Mouse (Mus musculus) lung, adult 18-20 months (tissue): ENCODE data around the gene Ankrd33b.

Source experiments
- DNase-seq, 2 experiments: peaks; one replicate each; pipeline ENCODE4 v3.0.0; 2022; ENCODE audit warnings: mixed read lengths in 2 of 2

Gene Ankrd33b

DNA sequence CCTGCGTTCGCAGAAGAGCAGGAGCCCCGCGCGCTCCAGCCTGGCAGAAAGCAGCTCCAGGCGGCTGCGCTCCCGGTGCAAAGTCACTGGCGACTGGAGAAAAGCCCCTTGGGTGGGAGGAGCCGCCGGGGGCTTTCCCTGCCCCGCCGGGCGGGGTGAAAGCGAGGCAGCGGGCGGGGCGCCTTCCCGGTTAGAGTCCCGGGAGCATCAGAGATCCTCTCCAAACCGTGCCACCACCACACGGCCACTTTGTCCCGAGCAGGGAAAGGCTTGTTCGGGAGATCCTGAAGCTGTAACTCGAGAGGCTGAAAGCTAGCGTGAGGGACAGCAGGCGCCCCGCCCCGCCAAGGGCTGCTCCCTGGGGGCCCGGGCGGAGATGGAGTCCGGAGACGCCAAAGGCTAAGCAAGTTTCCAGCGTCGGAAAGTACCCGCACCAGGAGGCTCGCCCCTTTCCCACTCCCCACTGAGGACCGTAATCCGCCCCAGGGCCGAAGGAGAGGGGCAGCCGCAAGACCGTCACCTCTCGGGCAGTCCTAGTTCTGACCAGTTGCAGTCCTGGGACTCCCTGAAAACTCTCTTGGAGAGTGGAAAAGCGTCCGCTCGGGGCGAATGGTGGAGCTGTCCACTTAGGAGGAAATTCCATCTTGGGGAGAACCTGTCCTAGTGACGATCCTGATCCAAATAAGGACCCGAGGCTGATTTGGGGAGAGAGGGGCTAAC lies at the start of gene Ankrd33b:
Gene Ankrd33b (minus strand): TSS at position 246 of the 720 bp plus-strand sequence.
- DNase-seq = peak; percentile 81 to 83

DNA sequence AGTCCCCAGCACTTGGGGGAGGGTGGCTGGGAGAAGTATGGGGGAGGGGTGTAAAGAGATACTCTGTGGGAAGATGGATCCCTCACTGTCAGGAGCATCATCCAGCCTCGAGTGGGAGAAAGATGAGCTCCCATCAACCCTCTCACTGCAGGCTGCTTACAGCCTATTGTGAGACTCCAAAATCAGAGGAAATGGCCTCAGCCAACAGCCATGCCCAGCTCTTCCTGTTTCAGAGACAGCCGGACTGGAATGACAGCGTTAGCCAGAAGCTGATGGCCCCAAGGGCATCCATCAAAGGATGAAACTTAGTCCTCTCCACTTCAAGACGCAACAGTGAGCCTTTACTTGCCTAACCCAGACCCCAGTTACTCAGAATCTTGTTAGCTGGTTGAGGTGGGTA lies 47.7 kb upstream of the Ankrd33b start:
- peak; percentile 55 to 70 for DNase-seq

- DNase-seq = no peak
Measured at GRCm38 (mm10) chr15:31414179-31414898, 46.8 kb upstream of the Ankrd33b start.

GRCm38 (mm10) chr15:31413662-31414061 lies 46.1 kb upstream of the Ankrd33b start:
- DNase-seq = no peak

DNA sequence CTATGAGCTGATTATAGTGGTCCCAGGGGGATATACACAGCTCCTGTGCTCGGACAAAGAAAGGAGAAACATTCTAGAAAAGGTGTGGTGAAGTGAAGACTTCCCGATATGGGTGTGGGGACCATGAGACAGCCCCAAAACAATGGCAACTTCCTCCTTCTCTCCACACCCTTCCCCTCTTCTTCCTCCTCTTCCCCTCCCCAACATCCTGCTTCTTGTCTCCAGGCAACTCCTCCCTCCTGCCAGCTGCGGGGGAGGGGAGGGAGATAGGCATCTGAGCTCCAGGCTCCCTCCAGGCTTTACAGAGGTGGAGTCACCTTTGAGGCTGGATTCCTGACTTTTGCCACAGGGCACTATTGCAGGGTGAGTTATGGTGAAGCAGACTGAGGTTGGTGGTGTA lies 45.4 kb upstream of the Ankrd33b start:
- DNase-seq = peak; percentile 59 to 69

DNA sequence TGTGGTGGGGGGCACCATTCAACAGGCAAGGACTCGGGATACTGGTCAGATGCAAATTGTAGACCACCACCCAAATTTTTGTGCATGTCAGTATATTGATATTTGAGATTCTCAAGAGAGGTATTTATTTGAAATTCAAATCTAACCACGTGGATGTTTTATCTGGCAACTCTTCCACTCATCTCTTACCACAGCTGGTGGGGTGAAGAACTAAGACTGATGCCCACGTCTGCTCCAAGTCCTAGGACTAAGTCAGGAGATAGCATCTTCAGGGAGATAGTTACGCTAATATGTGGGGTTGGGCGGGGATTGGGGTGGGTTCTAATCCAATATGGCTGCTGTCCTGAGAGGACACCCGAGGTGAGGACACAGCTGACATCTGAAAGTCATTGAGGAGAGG lies 44.9 kb upstream of the Ankrd33b start:
- no peak for DNase-seq

GRCm38 (mm10) chr15:31407490-31407889 lies 40.0 kb upstream of the Ankrd33b start:
- no peak for DNase-seq

DNA sequence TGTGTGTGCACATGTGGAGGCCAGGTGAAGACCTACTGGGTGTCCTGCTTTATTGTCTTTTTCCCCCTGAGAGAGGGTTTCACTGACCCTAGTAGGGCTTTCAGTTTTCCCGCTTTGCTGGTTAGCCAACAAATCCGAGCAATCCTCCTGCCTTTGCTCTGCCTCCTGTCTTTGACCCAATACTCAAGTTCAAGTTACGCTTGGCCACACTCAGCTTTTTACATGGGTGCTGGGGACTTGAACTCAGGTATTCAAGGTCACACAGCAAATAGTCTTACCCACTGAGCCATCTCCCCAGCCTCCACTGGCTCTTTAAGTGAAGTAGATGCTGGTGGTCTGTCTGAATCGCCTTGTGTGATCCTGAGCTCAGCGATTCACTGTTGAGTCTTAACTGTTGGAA lies 39.4 kb upstream of the Ankrd33b start:
- DNase-seq = no peak

DNA sequence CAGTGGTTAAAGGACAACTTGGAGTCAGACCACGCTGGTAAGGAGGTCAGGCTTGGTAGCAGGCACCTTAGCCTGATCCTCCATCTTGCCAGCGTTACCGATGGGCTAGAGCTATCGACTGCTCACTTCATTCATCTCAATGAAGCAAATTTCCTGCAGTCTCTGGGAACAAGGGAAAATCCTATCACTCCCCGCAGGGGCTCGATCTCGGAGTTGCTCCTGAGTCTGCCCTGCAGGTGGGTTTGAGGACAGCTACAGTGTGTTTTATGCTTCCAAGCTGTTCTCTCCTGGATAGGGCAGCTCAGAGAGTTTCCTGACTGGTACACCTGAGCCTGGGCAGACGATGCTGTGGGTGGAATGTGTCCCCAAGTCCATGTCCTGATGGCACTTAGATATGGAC lies 36.8 kb upstream of the Ankrd33b start:
- DNase-seq = no peak

DNA sequence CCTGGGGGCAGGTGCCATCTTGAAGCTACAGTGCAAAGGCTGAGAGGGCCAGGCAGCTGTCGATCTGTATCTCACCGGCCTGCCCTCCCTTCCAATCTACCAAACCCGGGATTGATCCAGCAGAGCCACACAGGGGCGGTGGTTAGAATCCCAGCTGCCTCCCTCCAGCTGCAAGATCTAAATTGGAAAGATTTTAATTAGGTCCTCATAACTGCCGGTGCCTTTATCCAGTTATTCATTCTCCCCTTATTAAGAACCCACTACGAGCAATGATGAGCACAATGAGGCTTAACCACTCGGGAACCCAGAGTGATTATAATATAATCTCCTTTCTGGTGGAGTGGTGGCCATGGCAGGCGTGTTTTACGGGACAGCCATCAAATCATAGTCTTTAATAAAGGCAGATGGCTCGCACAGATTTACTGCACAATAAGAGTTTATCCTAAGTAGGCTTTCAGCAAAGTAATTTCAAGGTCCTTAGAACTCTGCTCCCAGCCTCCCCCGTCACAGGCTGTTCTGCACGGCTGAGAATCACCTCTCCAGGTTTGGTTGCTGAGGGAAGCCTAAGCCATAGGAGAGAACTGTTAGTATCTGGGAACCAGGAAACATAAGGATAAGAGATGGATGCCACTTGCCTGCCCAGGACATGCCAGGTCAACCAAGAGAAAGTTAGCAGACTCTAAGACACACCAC lies 34.8 kb upstream of the Ankrd33b start:
- DNase-seq = no peak

DNA sequence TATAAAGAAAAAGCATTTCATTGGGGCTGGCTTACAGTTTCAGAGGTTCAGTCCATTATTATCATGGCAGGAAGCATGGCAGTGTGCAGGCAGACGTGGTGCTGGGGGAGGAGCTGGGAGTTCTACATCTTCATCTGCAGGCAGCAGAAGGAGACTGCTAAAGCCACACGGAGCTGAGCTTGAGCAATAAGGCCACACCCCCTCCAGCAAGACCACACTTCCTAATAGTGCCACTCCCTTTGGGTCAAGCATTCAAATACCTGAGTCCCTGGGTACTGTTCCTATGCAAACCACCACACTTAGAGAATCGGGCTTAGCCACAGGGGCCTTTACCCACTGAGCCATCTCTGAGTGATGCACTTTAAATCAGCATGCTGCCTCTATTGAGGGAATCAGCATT lies 33.4 kb upstream of the Ankrd33b start:
- peak in 1 of 2 experiments; percentile 26 for DNase-seq

DNA sequence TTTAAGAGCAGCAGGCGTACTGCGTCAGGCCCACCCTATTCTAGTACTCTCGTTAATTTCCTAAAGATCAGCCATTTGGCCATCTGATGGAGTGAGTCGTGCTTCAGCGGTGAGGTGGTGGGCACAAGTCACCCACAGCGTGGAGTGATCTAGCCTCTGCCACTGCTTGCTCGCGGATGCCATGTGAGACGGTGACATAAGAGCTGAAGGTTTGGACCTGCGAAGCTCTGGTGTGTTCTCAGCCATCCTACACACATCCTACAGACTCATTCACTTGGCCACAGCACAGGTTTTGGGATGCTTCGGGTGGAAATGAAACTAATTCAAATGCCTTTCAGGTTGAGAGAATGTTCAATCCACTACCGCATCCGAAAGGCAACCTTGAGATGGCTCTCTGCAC lies 31.2 kb upstream of the Ankrd33b start:
- DNase-seq = no peak

GRCm38 (mm10) chr15:31397379-31397778 lies 29.9 kb upstream of the Ankrd33b start:
- no peak for DNase-seq

DNA sequence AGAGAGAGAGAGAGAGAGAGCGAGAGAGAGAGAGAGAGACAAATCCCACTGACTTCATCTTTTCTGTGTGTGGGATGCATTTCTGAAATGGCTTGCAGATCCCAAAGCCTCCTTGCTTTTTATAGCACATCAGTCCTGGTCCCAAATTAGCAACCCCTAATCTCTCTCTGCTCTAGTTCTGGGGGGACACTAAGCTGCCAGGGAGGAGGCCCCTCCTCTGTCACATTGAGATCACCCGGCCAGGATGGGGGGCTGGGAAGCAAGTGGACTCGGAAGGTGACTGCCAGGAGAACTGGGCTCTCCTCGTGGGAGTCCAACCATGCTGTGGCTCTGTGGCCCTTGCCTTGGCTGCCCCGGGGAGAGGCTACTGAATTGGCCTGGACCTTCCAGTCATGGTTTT lies 29.2 kb upstream of the Ankrd33b start:
- no peak for DNase-seq

GRCm38 (mm10) chr15:31395986-31396385 lies 28.5 kb upstream of the Ankrd33b start:
- no peak for DNase-seq

DNA sequence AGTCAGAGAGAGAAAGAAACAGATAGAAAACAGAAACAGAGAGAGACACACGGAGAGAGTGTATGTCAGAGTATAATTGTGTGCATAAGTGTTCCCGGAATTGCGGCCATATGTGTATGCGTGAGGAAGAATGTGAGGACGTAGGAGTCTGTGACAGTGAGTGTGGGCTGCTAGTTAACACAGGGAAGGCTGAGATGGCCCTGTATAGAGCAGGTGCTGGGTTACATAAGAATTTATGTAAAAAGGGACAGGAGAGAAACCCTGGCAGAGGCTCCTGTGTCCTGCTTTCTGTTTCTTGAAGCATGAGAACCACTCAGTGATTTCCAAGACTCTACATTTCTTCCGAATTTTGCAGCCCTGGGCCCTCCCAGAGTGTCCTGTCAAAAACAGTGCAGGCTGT lies 25.9 kb upstream of the Ankrd33b start:
- no peak for DNase-seq

DNA sequence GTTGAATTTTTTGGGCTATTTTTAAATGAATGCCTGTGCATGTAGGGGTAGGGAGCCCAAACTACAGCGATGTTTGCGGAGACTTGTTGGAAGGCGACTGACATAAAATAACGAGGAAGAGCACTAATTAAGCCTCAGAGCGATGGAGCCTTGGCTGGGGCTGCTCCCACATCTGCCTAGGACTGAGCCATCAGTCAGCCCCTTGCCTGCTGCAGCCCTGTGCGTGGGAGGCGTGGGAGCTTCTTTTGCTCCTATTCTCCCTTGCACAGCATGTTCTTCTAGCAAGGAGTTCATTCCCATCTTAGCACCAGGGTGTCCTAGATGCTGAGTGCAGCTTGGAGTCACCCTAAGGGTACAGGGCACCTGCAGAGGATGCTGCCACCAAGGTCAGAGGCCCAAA lies 25.2 kb upstream of the Ankrd33b start:
- DNase-seq = no peak

GRCm38 (mm10) chr15:31392135-31392534 lies 24.6 kb upstream of the Ankrd33b start:
- DNase-seq = no peak

DNA sequence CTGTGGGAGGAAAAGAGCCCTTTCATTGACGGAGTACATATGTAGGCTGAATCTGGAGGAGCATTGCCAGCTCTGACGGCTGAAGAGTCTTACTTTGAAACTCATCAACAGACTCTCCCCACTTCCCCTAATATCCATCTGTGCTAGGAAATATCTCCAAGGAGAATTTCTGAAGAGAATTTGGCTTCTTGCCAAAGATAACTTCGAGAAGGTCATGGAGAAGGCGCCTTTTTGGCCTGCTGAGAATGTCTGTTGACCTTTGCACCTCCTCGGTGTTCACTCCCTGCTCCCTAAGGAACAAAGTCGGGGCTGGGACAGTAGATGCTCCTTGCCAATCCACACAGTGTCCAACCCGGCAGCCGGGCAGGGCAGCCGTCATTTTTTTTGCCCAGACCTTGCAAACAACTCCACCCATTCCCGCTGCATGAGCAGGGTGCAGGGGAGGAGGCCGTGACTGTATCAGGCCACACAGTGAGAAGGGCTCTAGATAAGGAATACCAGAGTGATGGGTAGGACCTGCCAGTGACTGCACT lies 14.5 kb upstream of the Ankrd33b start:
- DNase-seq = peak; percentile 53 to 60

DNA sequence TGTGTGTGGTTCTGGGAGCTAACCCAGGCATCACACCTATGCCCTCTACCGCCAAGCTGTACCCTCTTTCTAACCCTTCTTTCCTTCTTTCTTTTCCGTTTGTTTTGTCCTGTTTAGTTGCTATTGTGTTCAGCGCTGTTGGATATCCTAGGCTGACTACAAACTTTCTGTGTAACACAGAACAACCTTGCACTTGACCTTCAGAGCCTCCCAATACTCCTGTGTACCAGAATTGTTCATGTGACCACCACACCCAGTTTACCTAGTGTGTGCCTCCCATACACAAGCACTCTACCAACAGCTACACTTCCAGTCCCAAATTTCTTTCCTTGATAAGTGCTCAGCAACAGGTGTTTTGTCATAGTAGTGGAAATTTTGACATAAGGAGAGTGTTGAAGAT lies 11.9 kb upstream of the Ankrd33b start:
- no peak for DNase-seq

GRCm38 (mm10) chr15:31375212-31375611 lies 7.7 kb upstream of the Ankrd33b start:
- DNase-seq = no peak

DNA sequence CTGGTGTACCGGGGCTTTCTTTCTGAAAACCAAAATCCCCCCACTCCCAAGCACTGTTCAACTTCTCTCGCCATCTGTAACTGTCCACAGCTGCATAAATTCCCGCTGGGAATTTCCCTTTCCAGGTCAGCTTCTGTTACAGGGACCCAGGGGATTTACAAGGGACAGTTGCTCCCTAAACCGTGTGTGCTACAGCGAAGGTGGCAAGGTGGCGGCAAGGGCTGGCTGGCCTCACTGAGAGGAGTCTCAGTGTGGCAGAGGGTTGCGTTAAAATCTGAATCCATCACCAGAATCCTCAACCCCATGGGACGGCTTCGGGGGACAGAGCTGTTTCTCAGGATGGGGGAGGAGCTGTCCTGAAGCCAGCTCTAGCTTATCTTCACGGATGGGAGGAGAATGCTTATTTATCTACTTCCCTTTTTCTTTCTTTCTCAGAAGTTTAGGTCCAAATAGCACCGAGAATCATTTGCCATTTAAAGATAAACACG lies 1.6 kb upstream of the Ankrd33b start:
- no peak for DNase-seq

DNA sequence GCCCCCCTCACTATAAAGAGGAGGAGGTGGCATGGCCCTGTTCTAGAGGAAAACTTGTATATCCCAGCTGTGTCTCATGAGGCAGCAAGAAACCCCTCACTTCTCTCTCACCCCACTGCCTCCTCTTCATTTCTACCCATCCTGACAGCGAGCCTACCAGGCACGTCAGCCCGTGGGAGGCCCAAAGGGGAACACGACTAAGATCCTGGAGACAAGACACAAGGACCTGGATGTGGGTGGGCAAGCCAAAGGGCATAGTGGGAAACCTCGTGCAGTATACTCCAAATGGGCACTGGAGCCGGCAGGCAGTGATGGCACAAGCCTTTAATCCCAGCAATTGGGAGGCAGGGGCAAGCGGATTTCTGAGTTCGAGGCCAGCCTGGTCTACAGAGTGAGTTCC lies 1.0 kb upstream of the Ankrd33b start:
- no peak for DNase-seq
